Mouse (Mus musculus) myocyte (in vitro differentiated cells): Measurements from ENCODE around the gene Acot12. TPM values are rescaled to one million over a fixed set of nuclear protein-coding genes. Genes with fewer than 3 reads are reported as not detected.
A peak's percentile ranks its signal among the peaks of the same experiment; 100 is the strongest.

Experiments used
- H3K27me3 ChIP-seq: one replicate; pipeline ENCODE4 v1.6.1; 2011; ENCODE audit not compliant: control insufficient read depth, insufficient read depth, insufficient read length
- H3K36me3 ChIP-seq: one replicate; pipeline ENCODE4 v1.6.1; 2011; ENCODE audit not compliant: control insufficient read depth, insufficient read depth
- H3K4me2 ChIP-seq: one replicate; pipeline ENCODE4 v1.6.1; 2011; ENCODE audit warnings: low read depth, control low read depth
- H3K4me3 ChIP-seq: one replicate; pipeline ENCODE4 v1.5.1; 2011; ENCODE audit warnings: mild to moderate bottlenecking, control low read depth, moderate library complexity
- H3K79me2 ChIP-seq: one replicate; pipeline ENCODE4 v1.6.1; 2011; ENCODE audit not compliant: control insufficient read depth, insufficient read depth
- H3ac ChIP-seq: one replicate; pipeline ENCODE4 v1.6.1; 2011; ENCODE audit not compliant: control insufficient read depth, insufficient read length
- CEBPB ChIP-seq: IDR thresholded peaks from 2 replicates; pipeline ENCODE4 v1.6.1; 2011; ENCODE audit warnings: mild to moderate bottlenecking, moderate library complexity; ENCODE audit not compliant: poor library complexity, insufficient read depth, severe bottlenecking
- E2F4 ChIP-seq: IDR thresholded peaks from one replicate; pipeline ENCODE4 v1.6.1; 2011; ENCODE audit warnings: mild to moderate bottlenecking, control low read depth, moderate library complexity; ENCODE audit not compliant: insufficient read depth
- MAX ChIP-seq: IDR thresholded peaks from one replicate; pipeline ENCODE4 v1.6.1; 2011; ENCODE audit warnings: low read depth, mild to moderate bottlenecking, control low read depth
- MYOD1 ChIP-seq, 3 experiments: IDR thresholded peaks; one replicate each; pipeline ENCODE4 v1.6.1; 2011; ENCODE audit warnings: control low read depth in 2 of 3, low read depth in 2 of 3, mild to moderate bottlenecking in 2 of 3, moderate library complexity in 1 of 3; ENCODE audit not compliant: insufficient read length in 2 of 3, control insufficient read depth in 1 of 3
- MYOG ChIP-seq, 3 experiments: IDR thresholded peaks; one replicate each; pipeline ENCODE4 v1.6.1; 2011; ENCODE audit warnings: control low read depth in 2 of 3, low read depth in 2 of 3, mild to moderate bottlenecking in 2 of 3; ENCODE audit not compliant: insufficient read length in 2 of 3, control insufficient read depth in 1 of 3, insufficient read depth in 1 of 3
- POLR2A ChIP-seq: IDR thresholded peaks from one replicate; pipeline ENCODE4 v1.6.1; 2011; ENCODE audit warnings: low read depth, mild to moderate bottlenecking, control low read depth, moderate library complexity; ENCODE audit not compliant: insufficient read length
- POLR2AphosphoS2 ChIP-seq: IDR thresholded peaks from one replicate; pipeline ENCODE4 v1.6.1; 2011; ENCODE audit warnings: low read depth, control low read depth; ENCODE audit not compliant: insufficient read length
- REST ChIP-seq: IDR thresholded peaks from one replicate; pipeline ENCODE4 v1.6.1; 2011; ENCODE audit warnings: mild to moderate bottlenecking, control low read depth, moderate library complexity; ENCODE audit not compliant: insufficient read depth, insufficient read length
- SRF ChIP-seq: IDR thresholded peaks from one replicate; pipeline ENCODE4 v1.6.1; 2011; ENCODE audit warnings: low read depth; ENCODE audit not compliant: control insufficient read depth, insufficient read length
- TCF12 ChIP-seq: IDR thresholded peaks from one replicate; pipeline ENCODE4 v1.6.1; 2011; ENCODE audit warnings: mild to moderate bottlenecking, control low read depth; ENCODE audit not compliant: poor library complexity, insufficient read depth, severe bottlenecking
- TCF3 ChIP-seq: IDR thresholded peaks from one replicate; pipeline ENCODE4 v1.6.1; 2011; ENCODE audit warnings: low read depth, control low read depth; ENCODE audit not compliant: insufficient read length
- USF1 ChIP-seq: IDR thresholded peaks from one replicate; pipeline ENCODE4 v1.6.1; 2011; ENCODE audit warnings: low read depth, mild to moderate bottlenecking, control low read depth, moderate library complexity
- polyA plus RNA-seq: library from polyadenylated mRNA; unstranded; fragments of >200 nt; fragmentation: generic; extraction: Trizol; gene quantifications from one replicate; pipeline ENCODE4 v1.2.1, GENCODE M21; 2012; ENCODE audit warnings: missing spikeins

Acot12 gene
- polyA plus RNA-seq, 1 experiment, result 0.13 TPM

GRCm38 (mm10) chr13:91765627-91766026, 24.3 kb downstream of the Acot12 start:
- TF ChIP-seq POLR2A (no peak), REST (no peak), E2F4 (no peak), MYOG (IDR thresholded peaks at IDR 0.05; ENCODE audit: control insufficient read depth in 1 of 3, insufficient read depth in 1 of 3, insufficient read length in 2 of 3, low read depth in 2 of 3) (no peak), POLR2AphosphoS2 (no peak)

DNA sequence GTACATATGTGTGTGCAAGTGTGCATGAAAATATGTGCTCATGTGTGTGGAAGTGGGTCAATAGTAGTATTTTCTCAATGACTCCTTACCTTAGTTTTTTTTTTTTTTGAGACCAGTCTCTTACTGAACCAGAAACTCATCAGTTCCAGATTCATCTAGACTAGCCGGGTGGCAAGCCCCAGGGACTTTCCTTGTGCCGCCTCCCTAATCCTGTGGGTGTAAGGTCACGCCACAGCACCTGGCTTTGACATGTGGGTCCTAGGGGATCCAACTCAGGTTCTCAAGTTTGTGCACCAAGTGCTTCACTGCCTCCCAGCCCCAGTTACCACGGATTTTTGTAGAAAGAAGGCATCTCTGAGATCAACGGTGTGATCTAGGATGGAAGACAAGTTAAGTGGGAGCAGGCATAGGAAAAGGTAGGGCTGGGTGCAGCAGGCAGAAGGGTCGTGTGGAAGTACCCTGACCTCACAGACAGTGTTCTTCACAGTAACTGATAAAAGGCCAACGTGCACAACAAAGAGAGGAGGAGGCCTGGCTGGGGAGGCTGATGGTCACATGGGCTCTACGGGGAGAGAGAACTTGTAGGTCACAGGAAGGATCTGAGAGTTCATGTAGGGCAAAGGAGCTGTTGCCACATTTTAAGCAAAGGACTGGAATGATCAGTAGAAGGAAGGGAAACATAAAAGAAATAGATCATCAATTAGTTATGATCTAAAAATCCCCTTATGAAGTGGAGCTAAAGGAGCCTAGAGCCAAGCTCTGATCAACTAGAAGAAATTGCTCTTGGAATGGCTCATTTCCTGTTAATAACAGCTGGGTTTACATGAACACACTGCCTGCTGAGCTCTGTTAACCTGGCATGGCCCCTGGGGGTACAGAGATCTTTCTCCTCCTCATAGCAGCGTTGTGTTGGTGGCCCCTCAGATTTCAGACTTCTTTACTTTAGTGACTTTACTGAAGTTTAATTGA, 27.7 kb downstream of the Acot12 start:
- Histone ChIP-seq H3ac (no peak overlapping the region), H3K36me3 (no peaks in the 10 kb centered on the region), H3K4me3 (no peak overlapping the region), H3K27me3 (no peaks in the 10 kb centered on the region), H3K4me2 (no peak overlapping the region), H3K79me2 (no peaks in the 10 kb centered on the region)
- TF ChIP-seq MYOD1 (IDR thresholded peaks at IDR 0.05; ENCODE audit: control insufficient read depth in 1 of 3, insufficient read length in 2 of 3, low read depth in 2 of 3), result no peak
- no peak for TF ChIP-seq MYOG (IDR thresholded peaks at IDR 0.05; ENCODE audit: control insufficient read depth in 1 of 3, insufficient read depth in 1 of 3, insufficient read length in 2 of 3, low read depth in 2 of 3)
- no peak for TF ChIP-seq REST
- no peak for TF ChIP-seq POLR2AphosphoS2
- no peak for TF ChIP-seq MAX
- no peak for TF ChIP-seq CEBPB
- TF ChIP-seq TCF12, result no peak

More at GRCm38 (mm10) chr13:91765627-91766026, 24.3 kb downstream of the Acot12 start:
- Histone ChIP-seq H3K36me3 (no peaks in the 10 kb centered on the region), H3K4me3 (no peak overlapping the region), H3K27me3 (no peaks in the 10 kb centered on the region), H3K4me2 (no peak overlapping the region), H3ac (no peak overlapping the region), H3K79me2 (no peaks in the 10 kb centered on the region)

GRCm38 (mm10) chr13:91778092-91778491, 36.8 kb downstream of the Acot12 start:
- TF ChIP-seq TCF3 (no peak), USF1 (no peak), REST (no peak), MAX (no peak), POLR2AphosphoS2 (no peak), SRF (no peak), POLR2A (no peak)
- no peaks in the 10 kb centered on the region for H3K79me2 ChIP-seq
- H3K4me2 ChIP-seq, result no peak overlapping the region
- H3ac ChIP-seq, result no peak overlapping the region
- no peaks in the 10 kb centered on the region for H3K27me3 ChIP-seq
- H3K36me3 ChIP-seq, result no peaks in the 10 kb centered on the region
- H3K4me3 ChIP-seq, result no peak overlapping the region

GRCm38 (mm10) chr13:91779892-91780291, 38.6 kb downstream of the Acot12 start:
- TF ChIP-seq MYOG (IDR thresholded peaks at IDR 0.05; ENCODE audit: control insufficient read depth in 1 of 3, insufficient read depth in 1 of 3, insufficient read length in 2 of 3, low read depth in 2 of 3), result no peak
- TF ChIP-seq POLR2A, result no peak
- no peak for TF ChIP-seq MYOD1 (IDR thresholded peaks at IDR 0.05; ENCODE audit: control insufficient read depth in 1 of 3, insufficient read length in 2 of 3, low read depth in 2 of 3)
- TF ChIP-seq REST, result no peak
- no peak for TF ChIP-seq USF1
- no peak for TF ChIP-seq MAX
- no peak for TF ChIP-seq TCF12
- no peak for TF ChIP-seq E2F4
- TF ChIP-seq TCF3, result no peak
- no peak for TF ChIP-seq CEBPB
- no peak for TF ChIP-seq SRF
- TF ChIP-seq POLR2AphosphoS2, result no peak

DNA sequence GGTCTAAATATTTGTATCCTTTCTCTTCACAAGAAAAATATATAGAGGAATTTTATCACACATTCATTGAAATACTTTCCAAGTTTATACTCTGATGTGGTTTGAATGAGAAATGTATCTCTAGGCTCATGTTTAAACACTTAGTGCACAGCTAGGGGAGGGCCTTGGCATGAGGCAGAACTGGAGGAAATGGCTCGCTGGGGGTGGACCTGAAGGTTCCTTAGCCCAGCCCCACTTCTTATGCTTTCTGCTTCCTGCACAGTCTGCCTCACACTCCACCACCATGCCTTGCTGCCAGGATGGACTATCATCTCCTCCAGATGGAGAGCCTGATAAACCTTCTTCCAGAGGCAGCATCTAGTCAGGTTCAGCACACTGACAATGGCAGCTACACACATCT, 50.7 kb downstream of the Acot12 start:
- Histone ChIP-seq H3K27me3 (no peaks in the 10 kb centered on the region), H3K79me2 (no peaks in the 10 kb centered on the region), H3K4me2 (no peak overlapping the region), H3K4me3 (no peak overlapping the region), H3ac (no peak overlapping the region), H3K36me3 (peaks cover 19% of the 10 kb centered on the region)
- TF ChIP-seq TCF3 (no peak), REST (no peak), MAX (no peak), USF1 (no peak), MYOD1 (IDR thresholded peaks at IDR 0.05; ENCODE audit: control insufficient read depth in 1 of 3, insufficient read length in 2 of 3, low read depth in 2 of 3) (no peak), E2F4 (no peak), SRF (no peak), CEBPB (no peak), TCF12 (no peak), POLR2A (no peak), POLR2AphosphoS2 (no peak), MYOG (IDR thresholded peaks at IDR 0.05; ENCODE audit: control insufficient read depth in 1 of 3, insufficient read depth in 1 of 3, insufficient read length in 2 of 3, low read depth in 2 of 3) (no peak)

More at GRCm38 (mm10) chr13:91779892-91780291, 38.6 kb downstream of the Acot12 start:
- Histone ChIP-seq H3K4me2 (peak overlapping the region; percentile 61), H3K79me2 (no peaks in the 10 kb centered on the region), H3K4me3 (no peak overlapping the region), H3K27me3 (no peaks in the 10 kb centered on the region), H3K36me3 (no peaks in the 10 kb centered on the region), H3ac (no peak overlapping the region)
